Mouse (Mus musculus) NIH3T3 (cell line): ENCODE data around the gene Traf2.

Experiments
- DNase-seq: peaks from one replicate; pipeline ENCODE4 v3.0.0-alpha.2; 2012; ENCODE audit warnings: low read depth

Traf2 gene

GRCm38 (mm10) chr2:25546811-25547491 is at the start of gene Traf2:
Gene Traf2 (minus strand): TSS chr2:25546940.
- peak; percentile 99 for DNase-seq

- peak; percentile 57 for DNase-seq
Measured at GRCm38 (mm10) chr2:25591863-25592262, 45.1 kb upstream of the Traf2 start.

GRCm38 (mm10) chr2:25588227-25588907 is 41.6 kb upstream of the Traf2 start:
- no peak for DNase-seq

- no peak for DNase-seq
Measured at GRCm38 (mm10) chr2:25587290-25587689, 40.5 kb upstream of the Traf2 start.

GRCm38 (mm10) chr2:25585601-25586000 is 38.9 kb upstream of the Traf2 start:
- DNase-seq = no peak

- DNase-seq = no peak
Measured at GRCm38 (mm10) chr2:25584856-25585255, 38.1 kb upstream of the Traf2 start.

GRCm38 (mm10) chr2:25584152-25584551 is 37.4 kb upstream of the Traf2 start:
- DNase-seq = no peak

GRCm38 (mm10) chr2:25583571-25583970 is 36.8 kb upstream of the Traf2 start:
- DNase-seq = no peak

GRCm38 (mm10) chr2:25583120-25583481 is 36.4 kb upstream of the Traf2 start:
- no peak for DNase-seq

GRCm38 (mm10) chr2:25582466-25583119 is 35.9 kb upstream of the Traf2 start:
- DNase-seq = no peak

GRCm38 (mm10) chr2:25581901-25582301 is 35.2 kb upstream of the Traf2 start:
- DNase-seq = peak; percentile 13

GRCm38 (mm10) chr2:25581294-25581864 is 34.6 kb upstream of the Traf2 start, which contains the start of gene Ajm1:
Gene Ajm1 (minus strand): TSS chr2:25581757.
- DNase-seq = peak; percentile 85

- DNase-seq = peak; percentile 44
Measured at GRCm38 (mm10) chr2:25580621-25581101, 33.9 kb upstream of the Traf2 start.

- DNase-seq = peak; percentile 55
Measured at GRCm38 (mm10) chr2:25579737-25580460, 33.2 kb upstream of the Traf2 start.

GRCm38 (mm10) chr2:25578796-25579736 is 32.3 kb upstream of the Traf2 start:
- DNase-seq = no peak

- no peak for DNase-seq
Measured at GRCm38 (mm10) chr2:25577951-25578795, 31.4 kb upstream of the Traf2 start.

GRCm38 (mm10) chr2:25576965-25577891 is 30.5 kb upstream of the Traf2 start:
- DNase-seq = no peak

- no peak for DNase-seq
Measured at GRCm38 (mm10) chr2:25576028-25576850, 29.5 kb upstream of the Traf2 start.
